Mouse (Mus musculus) heart, adult 2 months (tissue): ENCODE measurements around the gene Olfr1348. TPM values are rescaled to one million over a fixed set of nuclear protein-coding genes. Genes with fewer than 3 reads are reported as not detected.
"Not testable (repeated sequence)": the region's sequence is repeated elsewhere in the genome, so short reads cannot be mapped to it uniquely, and the experiment has no call there.

ENCODE experiments used
- DNase-seq, 2 experiments: peaks; one replicate each; pipeline ENCODE4 v3.0.0; 2021
- H3K27ac ChIP-seq: fragments of 200-600 bp; 2 replicates; pipeline ENCODE4 v1.8.1; 2022
- H3K27me3 ChIP-seq: fragments of 200-500 bp; 2 replicates; pipeline ENCODE4 v1.6.1; 2012; ENCODE audit warnings: mild to moderate bottlenecking, low read length, inconsistent platforms, mixed read lengths; ENCODE audit not compliant: control insufficient read depth, insufficient read depth
- H3K36me3 ChIP-seq: fragments of 200-500 bp; 2 replicates; pipeline ENCODE4 v1.6.1; 2012; ENCODE audit warnings: low read length, inconsistent platforms; ENCODE audit not compliant: control insufficient read depth, insufficient read depth
- H3K4me1 ChIP-seq: fragments of 200-500 bp; 2 replicates; pipeline ENCODE4 v1.6.1; 2011; ENCODE audit warnings: low read length; ENCODE audit not compliant: control insufficient read depth, insufficient read depth
- H3K4me3 ChIP-seq: fragments of 200-600 bp; 2 replicates; pipeline ENCODE4 v1.8.1; 2022
- H3K79me2 ChIP-seq: fragments of 200-500 bp; replicated peaks from 2 replicates; pipeline ENCODE4 v1.6.1; 2012; ENCODE audit warnings: mild to moderate bottlenecking, inconsistent platforms, low read length, moderate library complexity, mixed read lengths; ENCODE audit not compliant: control insufficient read depth, insufficient read depth
- H3K9ac ChIP-seq: fragments of 200-500 bp; 2 replicates; pipeline ENCODE4 v1.6.1; 2012; ENCODE audit warnings: low read depth, mild to moderate bottlenecking, control low read depth, inconsistent platforms, low read length, mixed read lengths
- CTCF ChIP-seq: fragments of 200-600 bp; IDR thresholded peaks from 2 replicates; pipeline ENCODE4 v1.8.1; 2022; ENCODE audit warnings: antibody characterized with exemption, mild to moderate bottlenecking, moderate library complexity
- EP300 ChIP-seq: fragments of 200-500 bp; IDR thresholded peaks from 2 replicates; pipeline ENCODE4 v1.6.1; 2011; ENCODE audit warnings: low read depth, low read length, control low read depth; ENCODE audit not compliant: insufficient read depth
- POLR2A ChIP-seq: fragments of 200-500 bp; IDR thresholded peaks from 2 replicates; pipeline ENCODE4 v1.6.1; 2011; ENCODE audit warnings: mild to moderate bottlenecking, low read depth, low read length, control low read depth; ENCODE audit not compliant: insufficient read depth
- WGBS: fragments of 180-500 bp; shearing (Covaris S2); methylation state at CpG from one replicate; pipeline ENCODE4 v1.1.7; 2018; 5-methylcytosine and 5-hydroxymethylcytosine counted together
- intact Hi-C: fragments of 180-260 bp; cut with DNase I; formaldehyde crosslinking; loops from one replicate; pipeline ENCODE4 v1.15.1; 2025
- polyA plus RNA-seq: library from polyadenylated mRNA; depleted of rRNA; stranded (reverse); fragments of >200 nt; gene quantifications from 2 replicates; pipeline ENCODE4 v1.2.3, GENCODE M21; 2012; rRNA removed
- total RNA-seq, 2 experiments: library from RNA; stranded (reverse); gene quantifications; 2 replicates each; pipeline ENCODE4 v1.2.3; 2021

Olfr1348 gene
- total and polyA plus RNA-seq, 3 experiments = not detected

- no peaks in the 10 kb centered on the region for H3K79me2 ChIP-seq
- H3K27me3 ChIP-seq = no peaks in the 10 kb centered on the region
- no peak within 1 kb of the TSS for H3K4me3 ChIP-seq
- TF ChIP-seq CTCF (no peak), EP300 (no peak), POLR2A (no peak)
- no peak within 1 kb of the TSS for H3K27ac ChIP-seq
- WGBS = 10% methylated on average over 2 of the region's 2 CpGs
- H3K9ac ChIP-seq = no peak within 1 kb of the TSS
- no peaks in the 10 kb centered on the region for H3K4me1 ChIP-seq
- DNase-seq = no peak
- intact Hi-C loops = no loop called here
- H3K36me3 ChIP-seq = no peaks in the 10 kb centered on the region
These were observed 21.7 kb downstream of the Olfr1348 start, which contains the start of gene Olfr5 for GRCm38 (mm10) chr7:6486841-6487240. Olfr5 (minus strand) TSS chr7:6486941.

- H3K27me3 ChIP-seq, DNase-seq, intact Hi-C loops, H3K4me3 ChIP-seq, H3K36me3 ChIP-seq, H3K27ac ChIP-seq, H3K9ac ChIP-seq, H3K79me2 ChIP-seq, H3K4me1 ChIP-seq: not testable (repeated sequence)
- 45% methylated on average over 2 of the region's 2 CpGs for WGBS
These were observed 30.9 kb downstream of the Olfr1348 start for GRCm38 (mm10) chr7:6477633-6478032.

DNA sequence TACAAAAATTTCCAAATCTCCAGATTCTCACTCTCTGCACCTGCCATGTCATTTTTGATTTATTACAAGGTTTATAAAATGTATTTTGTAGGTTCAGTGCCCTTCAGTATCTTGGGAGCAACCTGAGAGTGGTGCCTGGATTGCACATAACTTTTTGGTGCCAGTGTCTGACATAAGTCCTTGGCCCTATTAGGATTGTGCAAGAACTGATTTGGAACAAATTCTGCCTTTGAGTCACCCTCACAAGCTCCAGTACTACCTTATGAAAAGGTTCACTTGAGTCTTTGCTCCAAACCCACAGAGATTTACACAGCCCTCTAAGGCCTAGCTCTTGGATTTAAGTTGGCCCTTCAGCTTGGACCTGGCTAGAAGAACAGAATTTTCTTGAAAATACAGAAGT lies 41.6 kb downstream of the Olfr1348 start, which contains the start of gene Olfr1346:
Gene Olfr1346 (plus strand): TSS at position 151 of the 400 bp plus-strand sequence.
- TF ChIP-seq EP300 (no peak), CTCF (no peak), POLR2A (no peak)
- Histone ChIP-seq H3K27me3 (no peaks in the 10 kb centered on the region), H3K4me1 (no peaks in the 10 kb centered on the region), H3K27ac (no peak within 1 kb of the TSS), H3K4me3 (no peak within 1 kb of the TSS), H3K79me2 (no peaks in the 10 kb centered on the region), H3K9ac (no peak within 1 kb of the TSS), H3K36me3 (no peaks in the 10 kb centered on the region)
- DNase-seq = no peak
- intact Hi-C loops = no loop called here

- 33% methylated on average over 3 of the region's 3 CpGs for WGBS
- Histone ChIP-seq H3K36me3 (no peaks in the 10 kb centered on the region), H3K27me3 (no peaks in the 10 kb centered on the region), H3K9ac (no peak overlapping the region), H3K79me2 (no peaks in the 10 kb centered on the region), H3K4me1 (no peaks in the 10 kb centered on the region), H3K4me3 (no peak overlapping the region), H3K27ac (no peak overlapping the region)
- intact Hi-C loops = no loop called here
- DNase-seq = no peak
- TF ChIP-seq CTCF (no peak), EP300 (no peak), POLR2A (no peak)
These were observed 52.1 kb downstream of the Olfr1348 start for GRCm38 (mm10) chr7:6456399-6456798.

DNA sequence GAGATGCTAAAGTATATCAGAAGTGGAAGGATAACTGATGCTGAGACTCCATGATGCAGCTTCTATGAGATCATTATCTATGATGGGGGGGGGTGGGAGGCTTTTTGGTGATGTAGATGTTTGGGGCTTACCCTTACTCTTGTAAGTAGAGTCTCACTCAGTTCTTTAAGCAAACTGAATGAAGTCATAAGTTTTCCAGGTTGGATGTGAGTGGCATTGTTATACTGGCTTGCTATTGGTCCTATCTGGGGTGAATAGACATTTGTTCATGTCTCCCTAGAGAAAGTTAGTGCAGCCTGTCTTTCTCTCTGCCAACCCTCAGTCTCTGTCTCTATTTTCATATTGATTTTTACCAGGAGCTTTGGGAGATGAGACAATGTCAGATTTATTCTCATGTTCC lies 52.7 kb downstream of the Olfr1348 start, which contains the start of gene Olfr1336:
Gene Olfr1336 (plus strand): TSS at position 301 of the 400 bp plus-strand sequence.
- Histone ChIP-seq H3K27ac (no peak within 1 kb of the TSS), H3K9ac (no peak within 1 kb of the TSS), H3K36me3 (no peaks in the 10 kb centered on the region), H3K4me1 (no peaks in the 10 kb centered on the region), H3K79me2 (no peaks in the 10 kb centered on the region), H3K27me3 (no peaks in the 10 kb centered on the region), H3K4me3 (no peak within 1 kb of the TSS)
- TF ChIP-seq EP300 = no peak
- no peak for TF ChIP-seq CTCF
- no peak for TF ChIP-seq POLR2A
- no peak for DNase-seq
- intact Hi-C loops = no loop called here

Other genes starting within 250 kb of the Olfr1348 start
- 1 to 10 TPM; 3.6 to 4.6 TPM for gene Zfp667, start 222.2 kb downstream of the Olfr1348 start, total RNA-seq
- gene Zfp667, start 222.2 kb downstream of the Olfr1348 start, polyA plus RNA-seq = 0.96 and 2.3 TPM in 2 replicates
- 1 to 10 TPM; 1.4 to 3.2 TPM for gene Zfp583, start 177.5 kb downstream of the Olfr1348 start, total RNA-seq
- 1.2 and 1.7 TPM in 2 replicates for gene Zfp583, start 177.5 kb downstream of the Olfr1348 start, polyA plus RNA-seq
- under 1 TPM; 0.20 to 0.52 TPM for gene Gm3854, start 165.0 kb downstream of the Olfr1348 start, total RNA-seq
- gene Gm3854, start 165.0 kb downstream of the Olfr1348 start, polyA plus RNA-seq = 0.08 and 0.12 TPM in 2 replicates
- gene Zfp78, start 145.5 kb downstream of the Olfr1348 start, total RNA-seq = 1 to 10 TPM; 1.6 to 3.4 TPM
- gene Zfp78, start 145.5 kb downstream of the Olfr1348 start, polyA plus RNA-seq = 0.49 and 1.5 TPM in 2 replicates
- 1 to 10 TPM; 1.8 to 2.8 TPM for gene Zfp28, start 125.5 kb downstream of the Olfr1348 start, total RNA-seq
- 2.6 and 4.1 TPM in 2 replicates for gene Zfp28, start 125.5 kb downstream of the Olfr1348 start, polyA plus RNA-seq
- not detected for gene Smim17, start 110.0 kb downstream of the Olfr1348 start, total RNA-seq
- not detected in 2 replicates for gene Smim17, start 110.0 kb downstream of the Olfr1348 start, polyA plus RNA-seq
- not detected for gene Gm20715, start 98.5 kb downstream of the Olfr1348 start, total RNA-seq
- not detected in 2 replicates for gene Gm20715, start 98.5 kb downstream of the Olfr1348 start, polyA plus RNA-seq
- gene Olfr1344, start 70.1 kb downstream of the Olfr1348 start, total RNA-seq = not detected
- gene Olfr1344, start 70.1 kb downstream of the Olfr1348 start, polyA plus RNA-seq = 0.15 TPM in 1 of 2 replicates, not detected in the other
- not detected for gene Olfr1336, start 52.6 kb downstream of the Olfr1348 start, total RNA-seq
- gene Olfr1336, start 52.6 kb downstream of the Olfr1348 start, polyA plus RNA-seq = not detected in 2 replicates
- not detected for gene Olfr1346, start 41.6 kb downstream of the Olfr1348 start, total RNA-seq
- not detected in 2 replicates for gene Olfr1346, start 41.6 kb downstream of the Olfr1348 start, polyA plus RNA-seq
- gene Olfr5, start 21.8 kb downstream of the Olfr1348 start, total RNA-seq = not detected
- gene Olfr5, start 21.8 kb downstream of the Olfr1348 start, polyA plus RNA-seq = not detected in 2 replicates
- not detected for gene Olfr1347, start 9.0 kb downstream of the Olfr1348 start, total RNA-seq
- gene Olfr1347, start 9.0 kb downstream of the Olfr1348 start, polyA plus RNA-seq = not detected in 2 replicates
- gene Olfr1349, start 14.2 kb upstream of the Olfr1348 start, total RNA-seq = not detected
- not detected in 2 replicates for gene Olfr1349, start 14.2 kb upstream of the Olfr1348 start, polyA plus RNA-seq
- gene Olfr1350, start 56.1 kb upstream of the Olfr1348 start, total RNA-seq = not detected
- not detected in 2 replicates for gene Olfr1350, start 56.1 kb upstream of the Olfr1348 start, polyA plus RNA-seq
- 1 to 10 TPM; 3.8 to 4.2 TPM for gene Zim1, start 187.7 kb upstream of the Olfr1348 start, total RNA-seq
- gene Zim1, start 187.7 kb upstream of the Olfr1348 start, polyA plus RNA-seq = 0.57 and 3.1 TPM in 2 replicates
- 1 to 10 TPM; 5.9 to 8.0 TPM for gene Peg3, start 221.7 kb upstream of the Olfr1348 start, total RNA-seq
- gene Peg3, start 221.7 kb upstream of the Olfr1348 start, polyA plus RNA-seq = 4.3 and 8.2 TPM in 2 replicates
- gene Usp29, start 221.8 kb upstream of the Olfr1348 start, total RNA-seq = under 1 TPM in 1 of 2 experiments, not detected in 1; 0.11 TPM
- 0.16 and 0.26 TPM in 2 replicates for gene Usp29, start 221.8 kb upstream of the Olfr1348 start, polyA plus RNA-seq